Mouse (Mus musculus): ENCODE results near the gene Cmya5.

DNA sequence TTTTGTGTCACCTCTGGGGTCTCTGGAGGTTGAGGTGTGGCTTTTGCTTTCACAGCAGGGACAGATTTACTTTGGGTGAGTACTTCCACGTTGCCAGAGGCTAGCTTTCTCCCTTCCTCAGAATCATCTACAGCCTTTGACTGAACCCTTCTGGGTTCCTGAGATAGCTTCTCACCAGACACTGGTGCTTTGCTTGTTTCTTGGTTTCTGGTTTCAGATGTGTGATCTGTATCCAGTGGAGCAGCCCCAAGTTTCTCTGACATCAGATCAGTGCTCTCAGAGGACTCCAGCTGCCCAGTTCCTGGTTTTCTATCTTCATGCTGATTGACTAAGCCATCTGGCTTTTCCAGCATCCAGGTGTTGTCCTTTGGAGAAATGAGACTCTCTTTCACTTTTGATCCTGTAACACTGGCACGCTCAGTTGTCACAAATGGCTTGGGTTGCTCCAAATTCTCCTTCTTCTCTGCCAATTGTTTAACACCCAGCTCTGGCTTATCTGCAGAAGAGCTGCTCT lies 51.6 kb downstream of the Cmya5 start:
- TF ChIP-seq CTCF (IDR thresholded peaks at IDR 0.05; ENCODE audit: borderline replicate concordance, control insufficient read depth, extremely low read depth, insufficient read depth, low read length, poor library complexity): no peak
- TF ChIP-seq POLR2A (IDR thresholded peaks at IDR 0.05; ENCODE audit: control insufficient read depth, extremely low read depth, insufficient read depth, low read length, poor library complexity): no peak
